Mouse (Mus musculus) lung, adult 2 months (tissue): ENCODE results near the gene Cnmd.

Source experiments
- CTCF ChIP-seq: fragments of 200-500 bp; IDR thresholded peaks from 2 replicates; pipeline ENCODE4 v1.5.1; 2011; ENCODE audit warnings: mild to moderate bottlenecking, low read length, control low read depth; ENCODE audit not compliant: insufficient read depth
- POLR2A ChIP-seq: fragments of 200-500 bp; IDR thresholded peaks from 2 replicates; pipeline ENCODE4 v1.6.1; 2011; ENCODE audit warnings: low read depth, mild to moderate bottlenecking, control low read depth, low read length, borderline replicate concordance; ENCODE audit errors: extremely low read depth

DNA sequence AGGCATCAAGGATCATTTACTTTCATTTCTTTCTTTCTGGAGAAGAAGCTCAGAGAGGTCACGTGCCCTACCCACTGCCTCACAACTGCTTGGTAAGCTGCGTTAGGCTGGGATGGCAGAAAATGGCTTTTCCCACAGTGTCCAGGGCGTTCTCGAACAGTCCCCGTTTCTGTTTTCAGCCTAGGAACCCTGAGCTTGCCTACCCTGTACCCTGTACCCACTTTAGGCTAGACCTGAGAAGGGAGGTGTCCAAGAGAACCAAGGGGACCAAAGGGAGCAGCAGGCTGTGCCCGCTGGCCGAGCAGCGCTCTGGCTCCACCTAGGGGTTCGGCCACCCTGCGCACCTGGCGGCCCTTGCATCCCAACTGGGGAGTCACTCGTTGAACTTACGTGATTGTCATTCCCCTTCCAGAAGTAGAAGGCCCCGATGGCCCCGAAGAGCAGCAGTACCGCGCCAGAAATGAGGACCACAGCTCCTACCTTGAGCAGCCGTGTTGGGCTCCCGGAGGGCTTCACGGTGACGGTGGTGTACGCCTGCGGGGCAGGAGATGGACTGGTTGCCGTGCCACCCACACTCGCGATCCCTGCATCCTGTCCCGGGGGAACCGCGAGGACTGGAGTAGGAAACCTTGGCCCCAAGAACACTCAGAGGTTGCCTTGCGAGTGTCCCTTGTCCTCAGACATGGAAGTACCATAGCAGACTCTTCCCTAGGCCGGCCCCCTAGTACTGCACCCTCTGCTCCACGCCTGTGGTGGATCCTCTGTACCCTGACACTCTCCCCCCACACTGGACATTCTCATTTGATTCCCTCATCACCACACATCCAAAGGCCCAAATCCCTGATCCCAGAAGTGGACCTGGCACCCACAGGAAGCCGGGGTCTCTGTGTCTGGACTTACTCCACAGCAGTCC lies 709 bp downstream of the Cnmd start:
- TF ChIP-seq POLR2A = no peak
- peak; percentile 73 for TF ChIP-seq CTCF
